Mouse (Mus musculus): Measurements from ENCODE around the gene Meis2. TPM values are rescaled to one million over a fixed set of nuclear protein-coding genes. Genes with fewer than 3 reads are reported as not detected.

Meis2 gene
- total RNA-seq, 1 experiment from 2014 or later: not detected

- ATAC-seq (ENCODE audit: extremely low read depth, insufficient number of reproducible peaks, low FRiP score, poor library complexity, severe bottlenecking): no peak
These were observed 211.4 kb downstream of the Meis2 start for GRCm38 (mm10) chr2:115854007-115854827.

GRCm38 (mm10) chr2:115853221-115853620, 212.4 kb downstream of the Meis2 start:
- ATAC-seq (ENCODE audit: extremely low read depth, insufficient number of reproducible peaks, low FRiP score, poor library complexity, severe bottlenecking): no peak

GRCm38 (mm10) chr2:115852615-115853014, 213.0 kb downstream of the Meis2 start:
- ATAC-seq (ENCODE audit: extremely low read depth, insufficient number of reproducible peaks, low FRiP score, poor library complexity, severe bottlenecking): no peak

- no peak for ATAC-seq (ENCODE audit: extremely low read depth, insufficient number of reproducible peaks, low FRiP score, poor library complexity, severe bottlenecking)
These were observed 213.5 kb downstream of the Meis2 start for GRCm38 (mm10) chr2:115852109-115852508.

- no peak for ATAC-seq (ENCODE audit: extremely low read depth, insufficient number of reproducible peaks, low FRiP score, poor library complexity, severe bottlenecking)
These were observed 214.7 kb downstream of the Meis2 start for GRCm38 (mm10) chr2:115850961-115851360.

- no peak for ATAC-seq (ENCODE audit: extremely low read depth, insufficient number of reproducible peaks, low FRiP score, poor library complexity, severe bottlenecking)
These were observed 222.8 kb downstream of the Meis2 start for GRCm38 (mm10) chr2:115842821-115843220.

- no peak for ATAC-seq (ENCODE audit: extremely low read depth, insufficient number of reproducible peaks, low FRiP score, poor library complexity, severe bottlenecking)
These were observed 229.6 kb downstream of the Meis2 start for GRCm38 (mm10) chr2:115836034-115836433.

GRCm38 (mm10) chr2:115822361-115822760, 243.3 kb downstream of the Meis2 start:
- ATAC-seq (ENCODE audit: extremely low read depth, insufficient number of reproducible peaks, low FRiP score, poor library complexity, severe bottlenecking): no peak

- ATAC-seq (ENCODE audit: extremely low read depth, insufficient number of reproducible peaks, low FRiP score, poor library complexity, severe bottlenecking): no peak
These were observed 247.7 kb downstream of the Meis2 start for GRCm38 (mm10) chr2:115817959-115818358.

- ATAC-seq (ENCODE audit: extremely low read depth, insufficient number of reproducible peaks, low FRiP score, poor library complexity, severe bottlenecking): no peak
These were observed 251.9 kb downstream of the Meis2 start for GRCm38 (mm10) chr2:115813721-115814120.

- ATAC-seq (ENCODE audit: extremely low read depth, insufficient number of reproducible peaks, low FRiP score, poor library complexity, severe bottlenecking): no peak
These were observed 252.3 kb downstream of the Meis2 start for GRCm38 (mm10) chr2:115813316-115813715.
